Mouse (Mus musculus) neural tube, embryonic 11.5 days (tissue): ENCODE data around the gene Fnip2. TPM values are rescaled to one million over a fixed set of nuclear protein-coding genes. Genes with fewer than 3 reads are reported as not detected.

Experiments
- ATAC-seq: fragments of 200-750 bp; cut with Nextera tagmentation; 2 replicates; pipeline ENCODE4 v1.8.0; 2017; ENCODE audit warnings: moderate number of reproducible peaks, mild to moderate bottlenecking, moderate TSS enrichment, moderate library complexity; ENCODE audit not compliant: insufficient read depth, low FRiP score, low TSS enrichment
- DNase-seq: peaks from one replicate; pipeline ENCODE4 v3.0.0-alpha.2; 2015; ENCODE audit warnings: low spot score
- H3K27ac ChIP-seq: fragments of 300-500 bp; sonication (generic); 2 replicates; pipeline ENCODE4 v1.5.1; 2014; ENCODE audit warnings: low read depth, mild to moderate bottlenecking, low read length
- H3K27me3 ChIP-seq: fragments of 300-500 bp; sonication (generic); 2 replicates; pipeline ENCODE4 v1.6.1; 2014; ENCODE audit warnings: mild to moderate bottlenecking, low read length, mixed read lengths; ENCODE audit not compliant: control insufficient read depth, insufficient read depth
- H3K36me3 ChIP-seq: fragments of 300-500 bp; sonication (generic); 2 replicates; pipeline ENCODE4 v1.6.1; 2014; ENCODE audit warnings: mild to moderate bottlenecking, low read length, moderate library complexity, mixed read lengths; ENCODE audit not compliant: control insufficient read depth, insufficient read depth
- H3K4me1 ChIP-seq: fragments of 300-500 bp; sonication (generic); 2 replicates; pipeline ENCODE4 v1.6.1; 2014; ENCODE audit warnings: low read length, mixed read lengths; ENCODE audit not compliant: control insufficient read depth, insufficient read depth
- H3K4me2 ChIP-seq: fragments of 300-500 bp; sonication (generic); 2 replicates; pipeline ENCODE4 v1.6.1; 2014; ENCODE audit warnings: low read depth, mild to moderate bottlenecking, moderate library complexity
- H3K4me3 ChIP-seq: fragments of 300-500 bp; sonication (generic); 2 replicates; pipeline ENCODE4 v1.5.1; 2014; ENCODE audit warnings: low read depth, low read length
- H3K9ac ChIP-seq: fragments of 300-500 bp; sonication (generic); 2 replicates; pipeline ENCODE4 v1.6.1; 2014; ENCODE audit warnings: mild to moderate bottlenecking, low read length
- H3K9me3 ChIP-seq: fragments of 300-500 bp; sonication (generic); 2 replicates; pipeline ENCODE4 v1.6.1; 2016; ENCODE audit warnings: low read length; ENCODE audit not compliant: control insufficient read depth
- WGBS: fragments of 180-500 bp; shearing (Covaris S2); extraction: QIAGEN DNeasy Blood & Tissue Kit; methylation state at CpG from one replicate; pipeline ENCODE4 v1.1.7; 2014; 5-methylcytosine and 5-hydroxymethylcytosine counted together
- polyA plus RNA-seq: library from polyadenylated mRNA; unstranded; fragments of >200 nt; fragmentation: Nextera tagmentation; extraction: Ambion mirVana; gene quantifications from 2 replicates; pipeline ENCODE4 v1.2.1, GENCODE M21; 2014

Gene Fnip2
- polyA plus RNA-seq, 1 experiment from 2014 or later, result 7.2 TPM

GRCm38 (mm10) chr3:79568629-79569350 is 1.2 kb upstream of the Fnip2 start:
- Histone ChIP-seq H3K27me3 (no peaks in the 10 kb centered on the region), H3K27ac (no peak overlapping the region), H3K4me2 (no peak overlapping the region), H3K9me3 (no peaks in the 10 kb centered on the region), H3K4me3 (no peak overlapping the region), H3K9ac (no peak overlapping the region), H3K4me1 (peaks cover 4% of the 10 kb centered on the region; the same call in 1 of the 2 replicates), H3K36me3 (no peaks in the 10 kb centered on the region)
- ATAC-seq (no peak), DNase-seq (no peak)
- WGBS, result 88% methylated on average over 16 of the region's 16 CpGs

DNA sequence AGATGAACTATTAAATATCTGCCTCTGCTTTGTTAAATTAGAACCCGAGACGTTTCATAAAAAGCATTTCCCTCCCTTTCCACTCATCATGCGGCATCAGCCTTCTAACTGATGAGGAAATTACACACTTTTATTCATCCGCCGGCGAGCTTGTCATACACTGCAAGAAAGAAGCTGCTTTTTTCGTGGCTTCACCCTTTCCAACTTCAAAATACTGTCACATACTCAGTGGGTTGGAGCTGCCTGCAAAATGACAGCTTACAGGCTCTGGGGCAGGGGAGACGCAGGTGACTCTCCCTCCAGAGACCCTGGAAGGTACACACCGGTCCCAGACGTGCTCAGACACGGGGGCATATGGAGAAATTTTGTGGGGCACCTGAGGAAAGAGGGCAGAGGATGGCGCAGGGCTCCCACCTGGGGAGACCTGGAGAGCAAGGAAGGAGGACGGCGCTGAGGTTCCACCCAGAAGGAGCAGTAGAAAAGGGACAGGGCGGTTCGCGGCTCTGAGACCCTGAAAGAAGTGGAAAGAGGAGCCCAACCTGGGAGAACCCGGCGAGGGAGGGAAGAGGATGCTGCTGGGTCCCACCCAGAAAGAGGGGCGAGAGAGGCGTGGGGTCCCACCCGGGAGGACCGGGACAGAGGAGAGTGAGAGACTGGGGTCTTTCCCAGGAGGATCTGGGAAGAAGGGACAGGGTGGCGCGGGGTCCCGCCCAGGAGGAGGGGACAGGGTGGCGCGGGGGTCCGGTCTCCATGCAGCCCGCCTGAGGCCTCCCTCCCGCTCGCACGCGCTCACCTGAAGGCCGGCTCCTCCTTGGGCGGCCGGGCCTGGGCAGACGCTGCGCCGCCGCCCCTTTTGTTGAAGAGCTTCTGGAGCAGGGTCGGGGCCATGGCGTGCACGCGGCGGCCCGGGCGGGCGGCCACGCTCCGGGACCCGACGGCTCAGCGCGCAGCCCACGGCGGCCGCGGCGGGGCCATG is 592 bp downstream of the Fnip2 start:
- peak; percentile 75 for ATAC-seq
- Histone ChIP-seq H3K4me1 (peaks cover 4% of the 10 kb centered on the region; the same call in 1 of the 2 replicates), H3K9me3 (no peaks in the 10 kb centered on the region), H3K36me3 (no peaks in the 10 kb centered on the region), H3K27me3 (no peaks in the 10 kb centered on the region), H3K27ac (peak overlapping the region; percentile 64), H3K4me2 (peak overlapping the region; percentile 92), H3K9ac (peak overlapping the region; percentile 84), H3K4me3 (peak overlapping the region; percentile 84)
- 5% methylated on average over 44 of the region's 60 CpGs for WGBS
- no peak for DNase-seq

- WGBS, result 84% methylated on average over 10 of the region's 10 CpGs
- no peak for ATAC-seq
- DNase-seq, result no peak
Observed at GRCm38 (mm10) chr3:79564875-79565606, 2.6 kb downstream of the Fnip2 start.

GRCm38 (mm10) chr3:79563511-79563910 is 4.1 kb downstream of the Fnip2 start:
- WGBS, result 83% methylated on average over 2 of the region's 2 CpGs
- H3K36me3 ChIP-seq, result no peaks in the 10 kb centered on the region
- ATAC-seq, result no peak

More at GRCm38 (mm10) chr3:79564875-79565606, 2.6 kb downstream of the Fnip2 start:
- H3K27me3 ChIP-seq, result no peaks in the 10 kb centered on the region
- H3K4me1 ChIP-seq, result peaks cover 4% of the 10 kb centered on the region; the same call in 1 of the 2 replicates
- H3K9me3 ChIP-seq, result no peaks in the 10 kb centered on the region
- no peak overlapping the region for H3K27ac ChIP-seq
- H3K36me3 ChIP-seq, result no peaks in the 10 kb centered on the region
- no peak overlapping the region for H3K4me2 ChIP-seq
- no peak overlapping the region for H3K9ac ChIP-seq
- H3K4me3 ChIP-seq, result no peak overlapping the region

GRCm38 (mm10) chr3:79561784-79562715 is 5.5 kb downstream of the Fnip2 start:
- DNase-seq (no peak), ATAC-seq (no peak)
- no peak overlapping the region for H3K4me2 ChIP-seq
- no peaks in the 10 kb centered on the region for H3K9me3 ChIP-seq
- no peak overlapping the region for H3K9ac ChIP-seq
- H3K36me3 ChIP-seq, result no peaks in the 10 kb centered on the region
- no peak overlapping the region for H3K4me3 ChIP-seq
- no peak overlapping the region for H3K27ac ChIP-seq
- 88% methylated on average over 10 of the region's 10 CpGs for WGBS
- H3K4me1 ChIP-seq, result peaks cover 3% of the 10 kb centered on the region; the same call in 1 of the 2 replicates
- H3K27me3 ChIP-seq, result no peaks in the 10 kb centered on the region

More at GRCm38 (mm10) chr3:79563511-79563910, 4.1 kb downstream of the Fnip2 start:
- no peaks in the 10 kb centered on the region for H3K9me3 ChIP-seq
- no peak overlapping the region for H3K9ac ChIP-seq
- no peak overlapping the region for H3K4me3 ChIP-seq
- no peaks in the 10 kb centered on the region for H3K27me3 ChIP-seq
- peaks cover 4% of the 10 kb centered on the region; the same call in 1 of the 2 replicates for H3K4me1 ChIP-seq
- no peak overlapping the region for H3K27ac ChIP-seq
- DNase-seq, result no peak
- no peak overlapping the region for H3K4me2 ChIP-seq

DNA sequence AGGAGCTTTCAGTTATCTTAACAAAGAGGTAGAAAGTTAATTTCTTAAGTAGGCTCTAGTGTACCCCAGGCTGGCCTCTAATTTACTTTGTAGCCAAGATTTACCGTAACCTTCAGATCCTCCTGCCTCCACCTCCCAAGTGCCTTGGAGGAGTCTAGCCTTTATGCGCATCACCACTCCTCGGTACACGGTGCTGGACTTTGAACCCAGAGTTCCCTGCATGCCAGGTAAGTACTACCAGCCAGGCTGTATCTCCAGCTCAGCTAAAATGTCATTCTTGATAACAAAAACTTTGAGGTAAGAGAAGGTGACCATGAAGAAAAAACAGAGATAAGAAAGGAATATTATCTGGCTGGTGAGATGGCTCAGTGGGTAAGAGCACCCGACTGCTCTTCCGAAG is 7.0 kb downstream of the Fnip2 start:
- Histone ChIP-seq H3K27me3 (no peaks in the 10 kb centered on the region), H3K27ac (no peak overlapping the region), H3K4me1 (no peaks in the 10 kb centered on the region), H3K4me3 (no peak overlapping the region), H3K9me3 (no peaks in the 10 kb centered on the region), H3K9ac (no peak overlapping the region), H3K4me2 (no peak overlapping the region), H3K36me3 (no peaks in the 10 kb centered on the region)
- 96% methylated on average over 6 of the region's 6 CpGs for WGBS
- ATAC-seq, result no peak
- DNase-seq, result no peak

DNA sequence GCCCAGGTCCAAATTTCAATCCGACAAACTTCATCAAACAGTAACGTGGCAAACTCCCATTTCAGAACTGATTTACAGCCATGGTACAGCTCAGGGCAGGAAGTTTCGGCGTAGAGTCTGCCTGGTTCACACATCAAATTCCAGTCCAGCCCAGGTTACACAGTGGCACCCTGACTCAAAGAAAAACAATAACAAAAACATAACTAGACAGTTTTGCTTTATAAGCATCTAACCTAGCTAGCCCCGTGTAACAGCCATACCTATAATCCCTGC is 7.9 kb downstream of the Fnip2 start:
- H3K36me3 ChIP-seq, result no peaks in the 10 kb centered on the region
- no peaks in the 10 kb centered on the region for H3K4me1 ChIP-seq
- no peak overlapping the region for H3K4me2 ChIP-seq
- no peak overlapping the region for H3K4me3 ChIP-seq
- ATAC-seq (no peak), DNase-seq (no peak)
- no peaks in the 10 kb centered on the region for H3K9me3 ChIP-seq
- H3K27me3 ChIP-seq, result no peaks in the 10 kb centered on the region
- 80% methylated on average over 5 of the region's 5 CpGs for WGBS
- H3K9ac ChIP-seq, result no peak overlapping the region
- H3K27ac ChIP-seq, result no peak overlapping the region; the same call in 1 of the 2 replicates
